Mouse (Mus musculus) MEL (cell line): ENCODE results near the gene Ctu2. TPM values are rescaled to one million over a fixed set of nuclear protein-coding genes. Genes with fewer than 3 reads are reported as not detected.

Source experiments
- DNase-seq: peaks from one replicate; pipeline ENCODE4 v3.0.0; 2011; ENCODE audit warnings: low read depth, low spot score
- H3K27ac ChIP-seq: 2 replicates; pipeline ENCODE4 v1.5.1; 2012; ENCODE audit warnings: low read depth, mild to moderate bottlenecking, control low read depth, low read length, moderate library complexity; ENCODE audit not compliant: control insufficient read depth
- H3K27me3 ChIP-seq, 2 experiments: fragments of 150-350 bp in 1 of 2; sonication (generic) in 1 of 2; 2 replicates each; pipeline ENCODE4 v1.6.1; 2012; ENCODE audit warnings: low read length in 2 of 2, mild to moderate bottlenecking in 2 of 2, improper control_type of control experiment in 1 of 2, moderate library complexity in 1 of 2; ENCODE audit not compliant: insufficient read depth in 2 of 2, control insufficient read depth in 1 of 2
- H3K36me3 ChIP-seq, 2 experiments: 2 replicates each; pipeline ENCODE4 v1.6.1; 2012 to 2014; ENCODE audit warnings: low read length in 2 of 2, improper control_type of control experiment in 1 of 2, inconsistent platforms in 1 of 2, mild to moderate bottlenecking in 1 of 2; ENCODE audit not compliant: insufficient read depth in 2 of 2, control insufficient read depth in 1 of 2
- H3K4me1 ChIP-seq, 2 experiments: fragments of 150-350 bp in 1 of 2; sonication (generic) in 1 of 2; 2 replicates each; pipeline ENCODE4 v1.6.1; 2012; ENCODE audit warnings: low read length in 2 of 2, improper control_type of control experiment in 1 of 2, mild to moderate bottlenecking in 1 of 2; ENCODE audit not compliant: insufficient read depth in 2 of 2, control insufficient read depth in 1 of 2
- H3K4me3 ChIP-seq, 2 experiments: fragments of 150-350 bp in 1 of 2; sonication (generic) in 1 of 2; 2 replicates each; pipeline ENCODE4 v1.5.1; 2012; ENCODE audit warnings: low read depth in 2 of 2, low read length in 2 of 2, mild to moderate bottlenecking in 2 of 2, moderate library complexity in 2 of 2, control low read depth in 1 of 2, improper control_type of control experiment in 1 of 2; ENCODE audit not compliant: control insufficient read depth in 1 of 2, insufficient read depth in 1 of 2
- H3K79me2 ChIP-seq: 2 replicates; pipeline ENCODE4 v1.6.1; 2012; ENCODE audit warnings: mild to moderate bottlenecking, low read length, moderate library complexity; ENCODE audit not compliant: control insufficient read depth, poor library complexity, insufficient read depth
- H3K9ac ChIP-seq: 2 replicates; pipeline ENCODE4 v1.6.1; 2012; ENCODE audit warnings: low read depth, mild to moderate bottlenecking, control low read depth, low read length, moderate library complexity; ENCODE audit not compliant: control insufficient read depth, poor library complexity, severe bottlenecking
- H3K9me3 ChIP-seq: fragments of 150-350 bp; sonication (generic); replicated peaks from 2 replicates; pipeline ENCODE4 v1.6.1; 2012; ENCODE audit warnings: mild to moderate bottlenecking, low read length, improper control_type of control experiment, moderate library complexity; ENCODE audit not compliant: insufficient read depth
- BHLHE40 ChIP-seq: IDR thresholded peaks from 2 replicates; pipeline ENCODE4 v1.6.1; 2012; ENCODE audit warnings: low read depth, mild to moderate bottlenecking, inconsistent platforms, low read length, improper control_type of control experiment, borderline replicate concordance
- CTCF ChIP-seq, 3 experiments: IDR thresholded peaks in 2 of 3; conservative IDR thresholded peaks in 1 of 3; 2 replicates each; pipeline ENCODE4 v1.5.1; 2011 to 2012; ENCODE audit warnings: low read length in 3 of 3, low read depth in 2 of 3, mild to moderate bottlenecking in 2 of 3, improper control_type of control experiment in 1 of 3, inconsistent platforms in 1 of 3, mixed read lengths in 1 of 3, moderate library complexity in 1 of 3; ENCODE audit not compliant: control insufficient read depth in 1 of 3, insufficient read depth in 1 of 3, poor library complexity in 1 of 3, severe bottlenecking in 1 of 3
- E2F4 ChIP-seq: IDR thresholded peaks from 2 replicates; pipeline ENCODE4 v1.6.1; 2011; ENCODE audit warnings: low read depth, low read length, improper control_type of control experiment, borderline replicate concordance
- ELF1 ChIP-seq: IDR thresholded peaks from 2 replicates; pipeline ENCODE4 v1.6.1; 2014; ENCODE audit warnings: low read depth, mild to moderate bottlenecking, inconsistent platforms, low read length, improper control_type of control experiment, moderate library complexity
- ETS1 ChIP-seq: IDR thresholded peaks from 2 replicates; pipeline ENCODE4 v1.6.1; 2012; ENCODE audit warnings: low read depth, mild to moderate bottlenecking, inconsistent platforms, low read length, improper control_type of control experiment, moderate library complexity
- GABPA ChIP-seq: IDR thresholded peaks from 2 replicates; pipeline ENCODE4 v1.6.1; 2012; ENCODE audit warnings: low read depth, mild to moderate bottlenecking, inconsistent platforms, low read length, improper control_type of control experiment, moderate library complexity
- GATA1 ChIP-seq: IDR thresholded peaks from 2 replicates; pipeline ENCODE4 v1.6.1; 2011; ENCODE audit warnings: low read depth, low read length, improper control_type of control experiment
- HCFC1 ChIP-seq: IDR thresholded peaks from 2 replicates; pipeline ENCODE4 v1.6.1; 2012; ENCODE audit warnings: low read depth, mild to moderate bottlenecking, inconsistent platforms, low read length, improper control_type of control experiment, moderate library complexity
- KAT2A ChIP-seq: conservative IDR thresholded peaks from 2 replicates; pipeline ENCODE4 v1.6.1; 2012; ENCODE audit warnings: low read depth, low read length, improper control_type of control experiment, inconsistent platforms
- MAX ChIP-seq: IDR thresholded peaks from 2 replicates; pipeline ENCODE4 v1.6.1; 2011; ENCODE audit warnings: low read length, improper control_type of control experiment
- MAZ ChIP-seq: IDR thresholded peaks from 2 replicates; pipeline ENCODE4 v1.6.1; 2012; ENCODE audit warnings: low read depth, mild to moderate bottlenecking, inconsistent platforms, low read length, improper control_type of control experiment
- MEF2A ChIP-seq: IDR thresholded peaks from 2 replicates; pipeline ENCODE4 v1.6.1; 2014; ENCODE audit warnings: low read depth, mild to moderate bottlenecking, inconsistent platforms, low read length, improper control_type of control experiment; ENCODE audit not compliant: poor library complexity, insufficient replicate concordance, severe bottlenecking; ENCODE audit errors: extremely low read depth
- MYB ChIP-seq: IDR thresholded peaks from 2 replicates; pipeline ENCODE4 v1.6.1; 2011; ENCODE audit warnings: mild to moderate bottlenecking, low read depth, low read length, improper control_type of control experiment
- MYC ChIP-seq: IDR thresholded peaks from 2 replicates; pipeline ENCODE4 v1.6.1; 2011; ENCODE audit warnings: low read depth, mild to moderate bottlenecking, low read length, improper control_type of control experiment, moderate library complexity
- POLR2A ChIP-seq, 2 experiments: IDR thresholded peaks; 2 replicates each; pipeline ENCODE4 v1.6.1; 2011 to 2012; ENCODE audit warnings: low read length in 2 of 2, mild to moderate bottlenecking in 2 of 2, control low read depth in 1 of 2, improper control_type of control experiment in 1 of 2, low read depth in 1 of 2, moderate library complexity in 1 of 2; ENCODE audit not compliant: control insufficient read depth in 1 of 2, insufficient read depth in 1 of 2, poor library complexity in 1 of 2
- POLR2AphosphoS2 ChIP-seq: IDR thresholded peaks from 2 replicates; pipeline ENCODE4 v1.6.1; 2011; ENCODE audit warnings: low read length, improper control_type of control experiment
- POLR2AphosphoS5 ChIP-seq: IDR thresholded peaks from 2 replicates; pipeline ENCODE4 v1.6.1; 2012; ENCODE audit warnings: low read depth, borderline replicate concordance, mild to moderate bottlenecking, inconsistent platforms, low read length, moderate library complexity, mixed read lengths
- RAD21 ChIP-seq: IDR thresholded peaks from 2 replicates; pipeline ENCODE4 v1.6.1; 2011; ENCODE audit warnings: mild to moderate bottlenecking, low read depth, low read length, improper control_type of control experiment
- RCOR1 ChIP-seq: IDR thresholded peaks from 2 replicates; pipeline ENCODE4 v1.6.1; 2012; ENCODE audit warnings: low read depth, mild to moderate bottlenecking, inconsistent platforms, low read length, improper control_type of control experiment
- SMC3 ChIP-seq: IDR thresholded peaks from 2 replicates; pipeline ENCODE4 v1.6.1; 2011; ENCODE audit warnings: low read depth, low read length, improper control_type of control experiment
- UBTF ChIP-seq: IDR thresholded peaks from 2 replicates; pipeline ENCODE4 v1.6.1; 2012; ENCODE audit warnings: low read depth, mild to moderate bottlenecking, inconsistent platforms, low read length, improper control_type of control experiment, moderate library complexity, borderline replicate concordance; ENCODE audit not compliant: insufficient read depth
- USF1 ChIP-seq: IDR thresholded peaks from 2 replicates; pipeline ENCODE4 v1.6.1; 2014; ENCODE audit warnings: low read depth, mild to moderate bottlenecking, inconsistent platforms, low read length, improper control_type of control experiment, moderate library complexity
- USF2 ChIP-seq, 2 experiments: IDR thresholded peaks; 2 replicates each; pipeline ENCODE4 v1.6.1; 2011 to 2012; ENCODE audit warnings: improper control_type of control experiment in 2 of 2, low read length in 2 of 2, borderline replicate concordance in 1 of 2, inconsistent platforms in 1 of 2, low read depth in 1 of 2, mild to moderate bottlenecking in 1 of 2; ENCODE audit not compliant: insufficient read depth in 1 of 2
- ZKSCAN1 ChIP-seq: IDR thresholded peaks from 2 replicates; pipeline ENCODE4 v1.6.1; 2012; ENCODE audit warnings: low read depth, mild to moderate bottlenecking, inconsistent platforms, low read length, improper control_type of control experiment, moderate library complexity
- ZMIZ1 ChIP-seq: IDR thresholded peaks from 2 replicates; pipeline ENCODE4 v1.6.1; 2012; ENCODE audit warnings: low read depth, mild to moderate bottlenecking, inconsistent platforms, low read length, improper control_type of control experiment, moderate library complexity
- polyA plus RNA-seq, 2 experiments: library from polyadenylated mRNA; stranded (reverse) in 1 of 2; unstranded in 1 of 2; fragments of >175 nt in 1 of 2; fragments of >200 nt in 1 of 2; gene quantifications; 2 replicates each; pipeline versions ENCODE4 v1.2.1 to v1.2.4; 2012; ENCODE audit warnings: low replicate concordance in 2 of 2, low read depth in 1 of 2; ENCODE audit not compliant: insufficient read length in 2 of 2, insufficient read depth in 1 of 2, missing spikeins in 1 of 2
- total RNA-seq: library from RNA; depleted of rRNA; stranded (reverse); fragments of 300-350 nt; gene quantifications from 2 replicates; pipeline ENCODE4 v1.2.3, GENCODE M21; 2012

Gene Ctu2
- total and polyA plus RNA-seq, 3 experiments = 44.0 to 57.4 TPM; not detected in 1

DNA sequence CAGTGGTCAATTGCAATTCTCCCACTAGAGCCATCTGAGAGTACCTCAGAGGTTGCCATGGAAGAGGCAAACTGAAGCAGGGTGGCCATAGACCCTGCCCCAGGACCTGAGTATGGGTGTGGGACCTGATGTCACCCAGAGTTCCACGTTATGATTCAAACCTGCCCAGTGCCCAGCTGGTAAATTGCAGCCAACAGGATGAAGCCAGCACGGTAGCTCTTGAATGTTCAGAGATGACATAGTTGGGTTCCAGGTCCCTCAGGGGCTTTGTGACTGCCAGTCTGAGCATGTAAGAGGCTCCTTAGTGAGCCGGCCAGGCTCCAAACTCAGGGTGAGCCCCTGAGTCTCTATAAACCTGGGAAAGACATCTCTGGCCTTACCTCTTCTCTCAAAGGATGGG lies 50.1 kb downstream of the Ctu2 start:
- H3K36me3 ChIP-seq = peaks cover 0 to 6% of the 10 kb centered on the region in 2 experiments; a peak in 2 of 4 replicates

DNA sequence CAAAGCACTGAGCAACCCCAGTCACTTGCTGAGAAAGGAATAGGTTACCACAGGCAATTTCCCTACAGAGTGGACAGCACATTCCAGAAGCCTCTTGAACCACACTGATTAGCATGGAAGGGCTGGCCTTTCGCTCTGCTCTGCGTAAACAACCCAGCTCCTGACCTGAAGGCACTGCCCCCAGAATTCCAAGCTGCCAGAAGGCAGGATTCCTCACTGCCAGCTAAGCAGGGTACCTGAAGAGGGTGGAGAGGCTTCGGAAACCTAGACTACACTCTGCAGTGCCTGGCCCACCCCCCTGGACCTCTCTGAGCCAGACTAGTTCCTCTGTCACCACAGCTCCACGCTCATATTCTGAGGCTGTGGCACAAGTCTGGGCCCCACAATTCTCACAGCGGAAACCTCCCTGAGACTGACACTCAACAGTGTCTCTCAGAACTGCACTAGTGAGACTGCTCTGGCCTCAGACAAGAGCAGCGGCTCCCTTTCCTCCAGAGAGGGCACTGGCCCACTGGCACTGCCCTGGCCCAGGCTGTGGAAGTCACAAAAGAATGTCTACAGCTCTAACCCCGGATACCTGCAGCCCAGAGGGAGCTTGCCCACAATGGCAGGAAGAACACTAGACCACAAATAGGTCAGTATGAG lies 50.7 kb downstream of the Ctu2 start:
- Histone ChIP-seq H3K36me3 (peaks cover 0 to 6% of the 10 kb centered on the region in 2 experiments; a peak in 2 of 4 replicates), H3K9ac (no peak overlapping the region)
- DNase-seq = no peak

More for the DNA sequence above, 50.1 kb downstream of the Ctu2 start:
- Histone ChIP-seq H3K79me2 (peaks cover 37% of the 10 kb centered on the region; the same call in 1 of the 2 replicates), H3K4me1 (0 out of 4 replicates have a peak, but pooled peaks cover 0 to 3% of the 10 kb centered on the region in 2 experiments), H3K9ac (no peak overlapping the region), H3K9me3 (no peaks in the 10 kb centered on the region), H3K27me3 (no peaks in the 10 kb centered on the region), H3K4me3 (no peak overlapping the region), H3K27ac (no peak overlapping the region)
- no peak for TF ChIP-seq E2F4
- no peak for TF ChIP-seq GABPA
- TF ChIP-seq MYC = no peak
- TF ChIP-seq POLR2A (IDR thresholded peaks at IDR 0.05; ENCODE audit: control insufficient read depth in 1 of 2, insufficient read depth in 1 of 2, low read depth in 1 of 2, low read length in 2 of 2, poor library complexity in 1 of 2) = no peak
- DNase-seq = no peak

DNA sequence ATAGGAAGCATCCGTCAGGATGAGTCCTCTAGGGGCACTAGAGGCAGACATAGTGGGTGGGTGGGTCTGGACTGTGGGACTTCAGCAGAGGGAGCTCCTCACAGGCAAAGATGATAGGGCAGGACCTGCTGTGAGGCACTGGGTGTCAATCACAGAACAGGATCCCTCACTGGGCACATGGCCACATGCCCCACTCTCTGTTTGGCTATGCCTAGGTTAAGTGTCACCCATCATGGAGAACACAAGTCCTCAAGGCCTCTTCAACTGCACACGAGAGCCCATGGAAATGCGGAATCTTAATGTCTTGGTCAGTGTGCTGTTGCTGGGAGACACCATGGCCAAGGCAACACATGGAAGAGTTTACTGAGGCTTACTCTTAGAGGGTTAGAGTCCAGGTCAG lies 52.0 kb downstream of the Ctu2 start:
- Histone ChIP-seq H3K9ac (no peak overlapping the region), H3K4me3 (no peak overlapping the region), H3K9me3 (no peaks in the 10 kb centered on the region), H3K36me3 (peaks cover 0 to 8% of the 10 kb centered on the region in 2 experiments; a peak in 2 of 4 replicates), H3K4me1 (0 out of 4 replicates have a peak, but pooled peaks cover 0 to 3% of the 10 kb centered on the region in 2 experiments), H3K27ac (no peak overlapping the region), H3K79me2 (peaks cover 47% of the 10 kb centered on the region), H3K27me3 (no peaks in the 10 kb centered on the region)
- no peak for DNase-seq
- TF ChIP-seq MEF2A (no peak), RCOR1 (no peak), MAZ (no peak), HCFC1 (no peak), POLR2A (IDR thresholded peaks at IDR 0.05; ENCODE audit: control insufficient read depth in 1 of 2, insufficient read depth in 1 of 2, low read depth in 1 of 2, low read length in 2 of 2, poor library complexity in 1 of 2) (no peak), GABPA (no peak), CTCF (IDR thresholded peaks at IDR 0.05 in 2 of 3, conservative IDR thresholded peaks at IDR 0.05 in 1 of 3; ENCODE audit: control insufficient read depth in 1 of 3, insufficient read depth in 1 of 3, low read depth in 2 of 3, low read length in 3 of 3, poor library complexity in 1 of 3, severe bottlenecking in 1 of 3) (no peak), ZKSCAN1 (no peak), ETS1 (no peak), RAD21 (no peak), POLR2AphosphoS5 (no peak), BHLHE40 (no peak), MAX (no peak), SMC3 (no peak), UBTF (no peak)

More for the DNA sequence above, 50.7 kb downstream of the Ctu2 start:
- Histone ChIP-seq H3K9me3 (no peaks in the 10 kb centered on the region), H3K79me2 (peaks cover 43% of the 10 kb centered on the region), H3K27ac (no peak overlapping the region), H3K4me1 (0 out of 4 replicates have a peak, but pooled peaks cover 0 to 3% of the 10 kb centered on the region in 2 experiments), H3K4me3 (no peak overlapping the region), H3K27me3 (no peaks in the 10 kb centered on the region)
- TF ChIP-seq ETS1 (no peak), POLR2AphosphoS2 (no peak), MEF2A (no peak), KAT2A (no peak), USF2 (IDR thresholded peaks at IDR 0.05; ENCODE audit: borderline replicate concordance in 1 of 2, insufficient read depth in 1 of 2, low read depth in 1 of 2, low read length in 2 of 2) (no peak), SMC3 (no peak), CTCF (IDR thresholded peaks at IDR 0.05 in 2 of 3, conservative IDR thresholded peaks at IDR 0.05 in 1 of 3; ENCODE audit: control insufficient read depth in 1 of 3, insufficient read depth in 1 of 3, low read depth in 2 of 3, low read length in 3 of 3, poor library complexity in 1 of 3, severe bottlenecking in 1 of 3) (no peak), MAZ (no peak), USF1 (no peak), HCFC1 (no peak), ZMIZ1 (no peak), RCOR1 (no peak), MYB (no peak), RAD21 (no peak), MYC (no peak), GATA1 (no peak), ELF1 (no peak)
